Mouse (Mus musculus) layer of hippocampus, postnatal 14 days (tissue): ENCODE measurements at regions not wholly inside any gene's neighbourhood (a gene's known extent, or its start where the extent isn't known, plus 50 kb on each side); places are given as distances from the start of the nearest gene placed in this dataset.
A peak's percentile ranks its signal among the peaks of the same experiment; 100 is the strongest.

Experiments
- DNase-seq, 2 experiments: peaks; one replicate each; pipeline ENCODE4 v3.0.0; 2021 to 2022; ENCODE audit warnings: low spot score in 2 of 2, mixed read lengths in 1 of 2

DNA sequence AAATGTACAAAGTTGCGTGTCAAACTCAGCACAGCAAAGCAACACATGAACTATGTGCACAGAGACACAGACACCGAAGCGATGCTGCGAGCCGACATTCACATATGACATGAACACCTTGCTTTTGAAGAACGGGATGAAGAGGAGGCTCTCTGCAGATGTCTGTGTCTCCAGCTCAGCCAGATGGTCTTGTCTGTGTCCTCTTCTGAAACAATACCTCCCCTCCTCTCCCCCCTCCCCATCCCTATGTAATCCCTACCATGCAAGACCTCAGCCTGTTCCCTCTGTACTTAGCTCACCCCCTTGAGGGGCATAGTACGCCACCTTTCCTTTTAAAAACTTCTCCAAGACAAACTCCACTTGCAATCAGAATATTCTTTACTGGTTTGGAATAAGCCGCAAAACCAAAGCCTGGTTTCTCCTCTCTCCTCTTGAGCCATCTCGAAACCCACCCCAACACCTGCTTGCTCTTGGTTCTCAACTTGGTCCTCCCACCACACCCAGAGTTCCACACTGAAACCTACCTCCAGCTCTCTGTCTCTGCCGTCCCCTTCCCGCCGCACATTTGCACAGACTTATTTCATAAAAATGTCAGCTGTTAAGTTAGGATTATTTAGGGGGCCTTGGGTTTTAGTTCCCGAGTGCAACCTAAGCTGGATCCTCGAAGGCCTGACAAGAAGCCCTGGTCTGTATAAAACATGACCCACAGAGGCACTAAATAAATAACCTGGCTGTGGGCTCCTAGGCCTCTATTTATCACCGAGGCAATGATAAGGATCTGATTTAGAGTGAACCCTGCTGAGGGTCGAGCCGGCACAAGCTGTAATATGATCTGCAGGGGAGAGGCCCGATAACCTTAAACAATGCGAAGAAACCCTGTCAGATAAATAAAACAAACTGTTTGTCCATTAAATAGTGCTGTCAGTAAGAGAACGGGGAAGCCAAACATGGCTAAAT lies 327.1 kb upstream of the Sall1 start:
- no peak for DNase-seq

DNA sequence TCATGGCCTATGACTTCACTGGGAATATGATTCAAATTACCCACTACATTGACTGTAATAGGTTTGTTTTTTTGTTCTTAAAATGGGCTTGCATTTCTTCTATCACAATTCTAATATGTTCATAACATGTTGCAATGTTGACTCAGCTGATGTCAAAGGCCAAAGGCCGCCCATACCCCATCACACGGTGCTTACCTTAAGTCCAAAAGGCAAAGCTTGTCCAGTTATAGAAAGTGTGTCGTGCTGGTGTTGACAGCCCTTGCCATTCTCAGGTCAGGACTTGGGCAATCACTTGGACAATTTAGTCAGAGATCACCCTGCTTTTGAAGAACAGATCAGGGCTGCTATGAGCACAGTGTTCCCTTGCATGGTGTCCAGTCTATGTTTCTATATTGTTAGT lies 321.5 kb upstream of the Sall1 start:
- DNase-seq, result no peak

DNA sequence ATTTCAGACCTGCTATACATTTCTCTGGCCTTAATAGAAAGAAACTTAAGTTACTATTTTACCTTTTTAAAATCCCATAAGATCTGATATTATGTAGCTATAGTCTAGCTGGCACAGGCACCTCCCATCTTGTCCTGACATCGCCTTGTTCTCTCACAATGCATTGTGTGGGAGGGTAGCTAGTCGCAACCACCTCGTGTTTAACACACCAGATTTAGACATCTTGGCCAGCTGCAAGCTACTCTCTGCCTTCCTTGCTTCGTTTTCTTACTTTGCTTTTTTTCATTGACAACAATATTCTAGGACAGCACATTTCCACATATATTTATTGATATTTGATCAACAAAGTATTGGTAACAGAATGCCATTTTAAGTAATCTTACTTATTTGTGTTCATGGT lies 314.4 kb upstream of the Sall1 start:
- no peak for DNase-seq

DNA sequence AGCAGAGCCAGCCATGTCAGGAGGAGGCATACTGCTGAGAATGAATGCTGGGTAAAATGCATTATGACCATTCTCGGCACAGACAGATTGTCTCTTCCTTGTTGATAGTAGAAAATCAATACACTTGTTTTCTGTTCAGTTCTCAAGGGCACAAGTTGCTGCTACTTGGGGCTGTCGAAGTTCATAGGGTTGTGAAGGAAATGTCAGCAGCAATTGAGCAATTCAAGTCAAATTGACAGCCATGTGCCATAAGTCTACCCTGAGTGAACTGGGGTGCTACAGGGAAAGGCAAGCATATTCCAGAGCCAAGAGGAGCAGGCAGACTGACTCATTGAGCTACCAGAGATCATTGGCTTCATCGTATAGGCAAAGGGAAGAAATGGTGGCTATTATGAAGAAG lies 301.6 kb upstream of the Sall1 start:
- DNase-seq, result no peak

DNA sequence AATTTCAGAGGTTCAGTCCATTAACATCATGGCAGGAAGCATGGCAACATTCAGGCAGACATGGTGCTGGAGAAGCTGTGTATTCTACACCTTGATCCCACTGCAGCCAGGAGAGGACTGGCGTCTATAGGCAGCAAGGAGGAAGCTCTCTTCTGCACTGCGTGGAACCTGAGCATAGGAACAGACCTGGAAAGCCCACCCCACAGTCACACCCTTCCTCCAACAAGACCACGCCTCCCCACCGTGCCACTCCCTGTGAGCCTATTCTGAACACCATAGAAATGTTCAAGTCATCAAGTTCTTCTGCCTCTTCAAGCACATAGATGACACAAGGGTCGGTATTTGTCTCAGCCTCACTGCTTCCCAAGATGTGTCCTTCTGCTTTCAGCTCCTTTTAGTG lies 297.7 kb upstream of the Sall1 start:
- DNase-seq, result no peak

DNA sequence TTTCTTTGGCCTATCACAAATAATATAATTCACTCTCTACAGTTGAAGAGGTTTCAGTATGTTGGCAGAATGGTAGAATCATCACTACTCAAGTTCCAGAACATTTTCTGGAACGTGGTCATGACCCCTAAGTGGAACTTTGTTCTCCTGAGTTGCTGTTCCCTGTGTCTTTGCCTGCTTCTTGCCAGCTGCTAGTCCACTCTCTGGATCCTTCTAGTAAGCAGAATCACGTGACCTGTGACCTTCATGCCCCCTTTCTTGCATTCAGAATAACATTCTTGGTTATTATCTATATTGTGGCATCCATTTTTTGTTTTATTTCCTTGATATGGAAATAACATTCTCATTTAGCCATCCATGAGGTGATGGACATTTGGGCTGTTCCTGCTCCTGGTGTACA lies 291.5 kb upstream of the Sall1 start:
- DNase-seq, result no peak

DNA sequence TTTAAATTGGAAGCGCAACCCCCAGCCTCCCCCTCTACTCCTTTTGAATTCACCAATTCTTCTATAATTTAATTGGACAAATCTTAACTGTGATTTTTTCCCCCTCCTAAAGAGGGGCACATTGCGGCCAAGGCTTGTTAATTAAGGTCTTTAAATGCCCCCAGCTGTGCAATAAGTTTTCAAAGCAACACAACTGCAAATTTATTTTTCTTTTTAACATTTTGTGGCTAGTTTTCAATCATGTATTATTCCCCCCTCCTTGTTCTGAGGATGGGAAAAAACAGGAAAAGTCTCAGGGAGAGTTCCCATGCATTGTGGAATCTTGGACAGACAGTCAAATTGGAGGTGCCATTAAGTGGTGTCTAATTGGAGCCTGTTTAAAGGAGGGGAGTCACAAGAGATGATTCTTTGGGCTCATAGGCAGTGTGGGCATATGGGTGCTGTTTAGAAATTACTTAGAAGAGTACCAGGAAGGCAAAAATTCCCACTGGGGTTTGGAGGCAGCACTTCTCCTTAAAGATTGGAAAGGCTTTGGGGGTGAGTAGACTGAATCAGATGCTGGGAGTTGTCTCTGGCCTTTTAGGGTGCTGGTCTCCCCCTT lies 281.9 kb upstream of the Sall1 start:
- no peak for DNase-seq

DNA sequence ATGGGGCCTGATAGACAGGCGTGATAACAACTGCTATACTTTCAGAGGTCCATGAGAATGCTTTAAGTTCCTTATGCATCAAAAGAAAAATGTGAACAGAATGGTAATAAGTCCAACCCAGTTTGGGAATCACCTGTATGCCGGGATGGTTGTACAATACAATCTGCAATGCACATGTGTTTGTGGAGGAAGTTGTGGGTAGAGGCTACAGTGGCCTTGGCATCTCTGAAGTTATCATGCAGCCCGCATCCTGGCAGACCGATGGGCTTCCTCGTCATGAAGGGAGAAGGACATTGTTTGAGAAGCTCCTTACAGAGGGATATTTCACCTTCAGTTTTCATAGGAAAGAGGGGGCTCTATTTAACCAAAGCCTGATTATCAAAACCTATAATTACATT lies 281.3 kb upstream of the Sall1 start:
- no peak for DNase-seq

DNA sequence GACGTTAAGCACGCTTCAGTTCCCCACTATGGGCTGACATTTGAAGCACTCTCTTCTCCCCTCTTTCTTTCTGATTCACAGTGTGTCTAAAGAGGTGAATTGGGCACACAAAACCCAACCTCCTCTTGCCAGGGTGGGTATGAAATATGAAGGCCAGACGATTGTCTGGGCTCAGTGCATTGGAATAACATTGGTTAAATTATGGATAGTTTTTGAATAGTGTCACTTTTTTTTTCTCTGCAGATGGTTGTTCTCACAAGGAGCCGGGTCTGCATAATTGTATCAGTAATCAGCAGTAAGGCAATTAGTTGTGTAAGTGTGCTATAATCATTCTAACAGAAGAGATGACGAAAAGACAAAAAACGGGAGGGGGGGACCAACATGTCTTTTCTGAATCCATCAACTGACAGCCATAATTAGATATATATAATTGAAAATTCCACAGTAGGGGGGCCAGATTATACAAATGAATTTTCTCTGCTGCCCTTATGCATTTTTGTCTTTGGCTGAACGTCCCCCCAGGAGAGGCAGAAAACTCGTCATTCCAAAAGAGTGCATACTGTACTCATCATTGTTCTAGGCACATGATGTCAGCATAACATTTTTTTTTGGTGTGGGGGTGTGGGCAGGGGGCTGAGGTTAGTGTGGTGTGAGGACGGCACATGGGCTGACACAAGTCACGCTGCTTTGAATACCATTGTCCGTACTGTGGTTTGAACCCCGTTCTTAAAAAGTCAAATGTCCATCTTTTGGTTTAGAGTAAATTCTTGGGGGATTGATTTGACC lies 280.7 kb upstream of the Sall1 start:
- no peak for DNase-seq

DNA sequence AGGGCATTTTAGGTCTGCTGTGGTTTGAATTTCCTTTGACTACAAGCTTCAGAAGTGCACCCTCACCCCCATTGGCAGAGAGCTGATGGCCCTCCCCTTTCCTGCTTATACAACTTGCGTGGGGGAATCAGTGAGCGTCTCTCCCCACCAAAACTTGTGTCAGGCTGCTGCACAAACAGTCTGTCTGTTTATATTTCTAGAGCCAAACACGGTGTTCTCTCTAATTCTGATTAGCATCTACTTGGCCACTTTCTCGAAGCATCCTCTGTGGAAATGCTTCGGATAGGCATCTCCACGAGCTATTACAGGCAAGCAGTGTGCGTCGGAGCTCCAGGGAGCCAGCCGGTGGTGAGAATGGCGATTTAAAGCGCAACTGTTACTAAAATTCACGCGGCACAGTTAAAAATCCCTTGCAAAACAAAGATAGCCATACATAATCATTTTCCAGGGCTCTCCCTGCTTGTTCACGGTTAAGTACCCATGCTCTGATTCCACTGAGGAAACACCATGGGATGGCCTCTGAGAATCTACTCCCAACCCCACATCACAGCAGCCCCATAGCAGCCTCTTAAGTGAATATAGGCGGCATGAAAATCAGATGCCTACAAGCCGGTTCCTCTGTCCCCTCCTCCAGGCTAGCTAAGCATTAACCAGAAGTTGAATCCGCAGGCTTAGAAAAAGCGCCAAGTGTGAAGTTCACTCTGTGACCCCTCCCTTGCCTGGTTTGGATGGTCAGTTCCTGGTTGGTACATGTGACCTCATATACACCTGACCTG lies 273.7 kb upstream of the Sall1 start:
- peak; percentile 15 to 19 for DNase-seq

DNA sequence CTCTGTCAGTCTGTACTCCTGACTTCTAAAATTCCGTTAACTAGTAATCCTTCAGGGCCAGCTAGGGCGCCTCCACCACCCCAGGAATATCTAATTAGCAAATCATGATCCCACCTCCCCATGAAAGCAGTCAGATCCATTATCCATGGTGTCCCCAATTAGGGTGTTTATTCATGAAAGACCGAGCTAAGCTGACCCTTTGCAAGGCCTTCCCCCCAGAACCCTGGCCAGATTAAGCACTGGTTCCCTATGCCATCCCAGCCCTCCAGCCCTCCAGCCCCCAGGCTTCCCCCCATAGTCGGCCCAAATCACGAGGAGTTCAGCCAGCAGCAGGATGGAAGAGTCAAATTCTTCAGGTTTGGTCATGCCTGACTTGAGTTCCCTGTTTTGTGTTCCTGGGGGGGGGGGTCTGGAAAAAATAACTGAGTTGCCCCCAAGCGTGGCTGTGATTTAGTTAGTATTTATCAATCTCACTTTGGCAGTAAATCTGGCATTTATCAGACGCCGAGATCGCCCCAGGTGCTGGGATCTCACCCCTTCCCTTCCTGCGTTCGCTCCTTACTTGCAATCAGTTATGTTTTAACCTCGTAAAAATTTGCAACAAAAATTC lies 272.7 kb upstream of the Sall1 start:
- no peak for DNase-seq

DNA sequence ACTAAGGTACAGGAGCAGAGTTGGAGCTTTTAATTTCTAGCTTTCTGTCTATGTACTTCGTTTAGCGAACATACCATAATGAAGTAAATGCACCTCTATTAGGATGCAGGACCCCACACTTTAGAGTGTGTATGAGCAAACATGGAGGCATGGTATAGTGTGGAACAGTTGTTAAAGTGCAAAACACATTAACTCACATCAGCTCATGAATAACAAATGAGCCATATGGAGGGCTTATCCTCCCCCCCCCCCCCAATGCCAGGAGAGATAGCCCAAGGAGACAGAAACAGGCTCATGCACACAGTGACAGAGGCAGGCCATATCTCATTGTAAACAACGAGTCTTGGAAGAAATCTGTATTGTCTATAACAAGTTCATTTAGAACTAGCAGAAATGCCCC lies 270.9 kb upstream of the Sall1 start:
- no peak for DNase-seq

DNA sequence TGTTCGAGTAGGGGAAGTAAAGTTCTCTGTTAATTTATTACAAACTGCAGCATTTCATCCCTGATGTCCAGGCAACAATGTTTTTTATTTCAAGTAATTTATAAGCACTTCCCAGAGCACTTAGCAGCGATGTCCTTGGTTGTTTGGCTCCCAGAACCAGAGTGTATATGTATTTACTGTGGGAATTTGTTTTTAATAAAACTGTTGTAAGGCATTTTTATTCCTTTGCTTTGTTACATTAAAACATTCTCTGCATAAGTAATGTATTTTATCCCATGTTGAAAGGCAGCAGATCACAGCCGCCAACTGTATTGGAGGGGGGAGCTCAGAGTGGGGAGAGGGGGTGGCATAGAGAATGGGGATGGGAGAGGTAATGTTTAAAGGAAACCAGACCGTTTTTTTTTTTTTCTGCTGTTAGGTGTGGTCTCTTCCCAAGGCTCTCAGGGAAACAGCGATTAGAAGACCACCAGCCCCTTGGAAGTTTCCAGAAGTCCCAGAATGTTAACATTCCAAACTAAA lies 266.8 kb upstream of the Sall1 start:
- no peak for DNase-seq

DNA sequence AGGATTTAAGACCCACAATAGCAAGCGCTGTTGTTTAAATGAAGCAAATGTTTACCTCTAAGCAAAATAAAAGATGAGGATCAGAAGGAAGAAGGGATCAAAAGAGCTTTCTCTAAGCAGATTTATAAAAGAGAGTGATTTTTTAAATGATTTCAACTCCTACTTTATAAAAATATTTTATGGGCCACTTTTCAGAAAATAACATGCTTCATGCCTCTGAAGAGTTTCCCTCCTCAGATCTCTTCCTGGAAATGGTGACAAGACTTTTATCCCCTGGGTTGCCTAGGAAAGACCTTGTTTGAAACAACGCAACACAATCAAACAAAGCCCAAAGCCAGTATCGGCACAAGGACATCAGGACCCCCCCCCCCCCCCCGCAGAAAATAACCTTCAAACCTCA lies 265.6 kb upstream of the Sall1 start:
- DNase-seq, result no peak

DNA sequence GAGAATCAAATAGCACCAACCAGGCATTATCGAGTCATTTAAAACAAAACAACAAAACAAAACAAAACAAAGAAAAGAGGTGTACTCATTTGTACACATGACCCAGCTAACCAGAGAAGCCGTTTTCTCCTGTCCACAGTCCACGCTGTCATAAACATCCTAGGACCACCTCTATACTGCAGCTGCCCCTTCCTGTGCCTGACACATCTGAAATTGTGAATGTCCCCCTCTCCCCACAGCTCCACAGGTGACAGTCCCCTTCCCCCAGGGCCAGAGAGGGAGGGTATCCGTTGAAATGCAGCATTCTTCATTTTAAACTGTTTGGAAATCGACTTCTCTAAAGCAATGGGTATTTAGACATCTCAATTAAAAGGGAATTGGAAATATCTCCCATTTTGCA lies 265.0 kb upstream of the Sall1 start:
- no peak for DNase-seq

DNA sequence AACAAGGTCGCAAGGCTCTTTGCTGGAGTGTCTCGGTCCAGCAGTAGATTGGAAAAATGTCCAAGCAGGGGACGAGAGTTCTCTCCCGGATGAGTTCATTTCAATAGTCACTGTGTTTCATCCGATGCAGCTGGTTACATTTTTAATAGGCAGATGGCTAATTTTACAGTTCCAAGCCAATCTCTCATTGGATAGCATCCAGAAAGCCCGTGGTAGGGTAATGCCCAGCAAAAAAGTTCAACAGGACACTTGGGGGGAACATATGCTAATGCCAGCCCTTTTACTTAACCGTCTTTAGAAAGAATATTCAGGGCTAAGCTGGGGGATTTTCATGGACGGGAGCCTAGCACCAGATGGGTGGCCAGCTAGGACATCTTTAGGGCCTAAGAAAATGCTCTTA lies 264.6 kb upstream of the Sall1 start:
- peak in 1 of 2 experiments; percentile 58 for DNase-seq

DNA sequence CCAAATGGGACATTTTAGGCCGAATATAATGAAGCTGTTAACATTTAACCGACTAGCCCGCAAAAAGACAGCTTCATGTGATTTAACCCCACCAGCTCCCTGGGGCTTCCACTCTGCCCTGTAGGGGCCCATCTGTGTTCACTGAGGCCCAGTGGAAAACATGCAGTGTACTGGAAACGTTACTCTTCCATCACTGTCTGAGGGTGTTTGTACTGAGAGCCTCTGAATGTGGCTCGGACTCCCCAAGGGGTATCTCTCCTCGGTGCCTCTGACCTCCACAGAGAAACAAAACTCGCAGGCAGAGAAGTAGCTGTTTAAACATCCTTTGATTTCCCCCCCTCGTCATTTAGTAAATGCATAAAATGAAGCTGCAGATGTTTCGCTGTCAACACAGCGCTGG lies 263.6 kb upstream of the Sall1 start:
- DNase-seq, result no peak

DNA sequence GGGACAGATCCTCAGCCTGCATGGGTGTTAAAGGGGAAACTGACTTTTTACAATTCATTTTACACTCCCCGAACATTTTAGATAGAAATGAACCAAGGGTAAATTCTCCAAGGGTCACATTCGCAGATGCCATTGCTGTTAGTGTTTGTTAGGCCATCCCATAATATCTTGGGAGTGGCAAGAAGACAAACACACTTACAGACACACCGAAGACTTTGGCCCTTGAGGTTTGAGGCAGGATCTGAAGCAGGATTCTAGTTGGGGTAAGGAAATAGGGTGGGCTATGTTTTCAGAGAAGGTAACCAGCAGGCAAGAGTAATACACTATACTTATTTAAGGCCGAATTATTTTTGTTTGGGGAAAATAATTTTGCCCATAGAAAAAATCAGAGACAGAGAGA lies 263.1 kb upstream of the Sall1 start:
- no peak for DNase-seq

DNA sequence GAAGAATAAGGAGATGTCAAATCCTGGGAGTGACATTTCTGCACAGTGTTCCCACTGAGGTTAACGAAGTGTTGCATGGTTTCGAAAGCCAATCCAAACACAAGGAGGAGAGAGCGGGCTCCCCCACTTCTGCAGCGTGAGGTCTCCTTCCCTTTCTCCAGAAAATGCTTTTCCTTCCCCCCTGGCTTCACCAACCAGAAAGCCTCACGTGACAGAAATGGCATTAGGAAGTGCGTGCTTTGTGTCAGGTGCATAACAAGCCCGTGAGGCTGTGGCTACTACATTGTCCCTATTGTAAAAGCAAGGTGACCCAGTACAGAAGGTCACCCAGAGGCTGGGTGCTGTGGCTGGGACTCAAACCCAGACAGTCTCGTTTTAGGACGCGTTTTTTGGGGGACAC lies 260.2 kb upstream of the Sall1 start:
- no peak for DNase-seq

DNA sequence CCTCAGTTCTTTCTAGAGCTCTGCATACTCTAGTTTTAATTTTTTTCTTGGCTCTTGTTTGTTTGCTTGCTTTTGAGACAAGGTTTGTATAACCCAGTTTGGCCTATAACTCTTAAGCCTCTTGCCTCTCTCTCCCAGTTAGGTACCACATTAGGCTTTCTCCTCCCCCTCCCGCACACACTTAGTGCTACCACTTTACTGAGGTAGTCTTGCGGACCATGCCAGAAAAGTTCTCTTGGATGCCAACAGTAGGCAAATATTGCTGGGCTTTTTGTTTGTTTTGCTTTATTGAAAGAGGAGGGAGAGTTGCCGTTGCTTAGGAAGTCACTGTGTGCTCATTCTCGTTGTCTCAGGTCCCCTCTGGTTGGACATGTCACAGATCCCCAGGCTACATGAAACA lies 259.4 kb upstream of the Sall1 start:
- no peak for DNase-seq

DNA sequence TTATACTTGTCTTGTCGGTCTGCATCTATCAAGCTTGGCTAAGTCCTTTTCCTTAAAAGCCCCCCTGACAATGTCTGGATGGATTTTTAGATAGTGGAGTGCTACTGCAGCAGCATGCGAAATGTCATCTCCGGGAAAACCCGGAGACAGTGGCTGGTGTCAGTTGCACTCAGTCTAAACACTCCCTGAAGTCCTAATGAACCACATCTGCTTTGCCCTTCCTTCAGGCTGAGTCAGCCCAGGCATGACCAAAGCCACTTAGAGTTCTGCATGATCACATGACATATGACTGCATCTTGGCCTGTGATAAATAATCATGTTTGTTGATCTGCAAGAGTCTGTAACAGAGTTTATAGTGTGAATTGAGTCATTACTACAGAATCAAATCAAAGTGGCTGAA lies 255.7 kb upstream of the Sall1 start:
- no peak for DNase-seq
